Mouse (Mus musculus) heart, postnatal 36 days (tissue): ENCODE data around the gene Klhl29. TPM values are rescaled to one million over a fixed set of nuclear protein-coding genes. Genes with fewer than 3 reads are reported as not detected.

Source experiments
- DNase-seq, 2 experiments: peaks; one replicate each; pipeline ENCODE4 v3.0.0; 2021 to 2022
- intact Hi-C: fragments of 180-260 bp; cut with DNase I; formaldehyde crosslinking; loops from one replicate; pipeline ENCODE4 v1.15.1; 2025
- total RNA-seq, 2 experiments: library from RNA; stranded (reverse); gene quantifications; 2 replicates each; pipeline ENCODE4 v1.2.3; 2021

Gene Klhl29
- total RNA-seq: under 1 TPM; 0.28 to 0.38 TPM

DNA sequence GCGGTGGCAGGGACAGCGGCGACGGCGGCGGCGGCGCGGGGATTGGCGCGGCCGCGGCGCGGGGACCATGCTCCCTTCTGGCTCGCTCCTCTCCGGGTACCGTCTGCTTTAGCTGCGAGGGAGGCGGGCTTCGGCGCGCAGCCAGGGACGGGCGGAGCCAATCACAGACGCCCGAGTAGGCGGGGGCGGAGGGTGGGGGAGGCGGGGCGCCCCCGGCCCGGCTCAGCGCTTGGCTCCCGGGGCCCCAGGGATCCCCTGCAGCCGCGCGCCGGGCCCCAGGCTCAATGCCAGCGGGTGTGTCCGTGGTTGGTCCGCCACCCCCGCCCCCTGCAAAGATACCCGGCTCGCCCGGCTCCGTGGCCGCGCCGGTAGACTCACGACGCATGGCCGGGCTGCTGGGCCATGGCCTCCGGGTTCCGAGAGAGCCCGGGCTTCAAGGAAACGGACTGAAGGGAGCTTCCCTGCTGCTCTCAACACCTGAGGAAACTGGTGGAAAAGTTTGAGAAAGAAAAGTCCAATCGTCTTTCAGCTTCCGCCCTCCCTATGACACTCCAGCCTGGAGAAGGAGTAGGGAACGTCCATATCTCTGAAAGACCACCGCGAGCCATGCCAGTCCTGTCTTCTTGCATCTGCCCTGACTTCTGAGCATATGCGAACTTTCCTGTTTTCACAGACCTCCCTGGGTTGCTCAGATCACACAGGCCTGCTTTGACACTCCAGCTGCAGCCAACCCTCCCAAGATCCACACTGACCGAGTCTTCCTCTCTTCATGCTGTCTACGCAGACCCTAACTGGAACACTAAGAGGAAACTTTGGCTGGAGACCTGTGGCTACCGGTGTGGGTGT is at the start of gene Klhl29:
TSS of gene Klhl29 (minus strand) at position 67 of the 846 bp plus-strand sequence.
- DNase-seq: peak; percentile 78 to 83
- intact Hi-C loops: no loop called here

GRCm38 (mm10) chr12:5425276-5425675 is 49.8 kb upstream of the Klhl29 start:
- DNase-seq: no peak
- intact Hi-C loops: no loop called here

DNA sequence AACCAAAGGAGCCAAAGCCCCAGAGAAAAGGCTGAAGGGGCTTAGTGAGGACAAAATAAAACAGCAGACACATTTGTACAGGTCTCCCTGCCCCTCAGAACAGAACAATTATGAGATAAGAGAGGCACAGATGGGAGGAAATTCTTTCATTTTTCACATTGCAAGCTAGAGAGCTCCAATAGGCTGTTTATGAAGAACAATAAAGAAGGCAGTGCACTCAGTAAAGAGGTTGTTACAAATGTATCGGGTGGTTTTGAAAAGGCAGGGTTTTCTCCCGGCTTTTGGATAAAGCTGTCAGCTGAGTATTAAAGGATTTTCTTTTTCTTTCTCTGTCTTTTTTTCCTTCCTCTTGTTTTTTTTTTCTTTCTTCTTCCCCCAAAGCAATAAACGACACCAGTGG is 40.3 kb upstream of the Klhl29 start:
- intact Hi-C loops: loop anchor here (5.0 kb wide), 1 partner anchor 274 kb away; no protein-coding TSS in a partner anchor

DNA sequence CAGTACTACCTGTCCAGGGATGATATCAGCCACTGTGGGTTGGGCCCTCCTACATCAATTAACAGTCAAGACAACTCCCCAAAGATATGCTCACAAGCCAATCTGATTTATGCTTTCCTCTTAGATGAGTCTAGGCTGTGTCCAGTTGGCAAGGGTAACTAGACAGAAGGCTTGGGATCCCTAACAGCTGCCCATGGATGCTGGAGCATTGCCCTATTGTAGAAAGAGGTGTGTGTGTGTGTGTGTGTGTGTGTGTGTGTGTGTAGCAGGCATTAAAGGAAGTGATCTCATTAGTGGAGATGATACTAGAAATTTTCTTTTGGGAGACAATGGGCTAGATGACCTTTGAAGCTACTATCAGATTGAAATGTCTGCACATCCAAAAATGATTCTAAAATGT is 38.5 kb upstream of the Klhl29 start:
- intact Hi-C loops: no loop called here
- no peak for DNase-seq

More for the DNA sequence above, 40.3 kb upstream of the Klhl29 start:
- no peak for DNase-seq

- DNase-seq: no peak
- intact Hi-C loops: no loop called here
Measured at GRCm38 (mm10) chr12:5411761-5412537, 36.5 kb upstream of the Klhl29 start.

GRCm38 (mm10) chr12:5411346-5411745 is 35.9 kb upstream of the Klhl29 start:
- DNase-seq: no peak
- intact Hi-C loops: no loop called here

GRCm38 (mm10) chr12:5410391-5411115 is 35.1 kb upstream of the Klhl29 start:
- intact Hi-C loops: no loop called here

DNA sequence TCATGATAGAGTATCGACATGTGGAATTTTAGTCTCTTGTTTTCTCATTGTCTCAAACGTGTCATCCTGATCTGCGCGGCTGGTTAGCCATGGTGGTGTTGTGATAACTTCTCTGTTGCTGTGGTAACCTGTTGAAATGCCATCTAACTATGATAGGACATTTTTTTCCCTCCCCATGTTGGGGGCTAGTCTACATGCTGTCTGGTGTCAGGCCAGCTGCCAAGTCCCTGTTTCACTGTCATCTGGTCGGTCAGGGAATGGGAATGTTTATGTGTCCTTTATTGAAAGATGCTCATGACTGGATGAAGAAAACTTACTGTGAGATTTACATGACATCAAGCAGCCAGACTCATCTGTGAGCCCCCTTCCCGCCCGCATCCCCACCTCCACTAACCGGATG is 31.7 kb upstream of the Klhl29 start:
- intact Hi-C loops: no loop called here
- no peak for DNase-seq

More at GRCm38 (mm10) chr12:5410391-5411115, 35.1 kb upstream of the Klhl29 start:
- DNase-seq: peak; percentile 74 to 78

DNA sequence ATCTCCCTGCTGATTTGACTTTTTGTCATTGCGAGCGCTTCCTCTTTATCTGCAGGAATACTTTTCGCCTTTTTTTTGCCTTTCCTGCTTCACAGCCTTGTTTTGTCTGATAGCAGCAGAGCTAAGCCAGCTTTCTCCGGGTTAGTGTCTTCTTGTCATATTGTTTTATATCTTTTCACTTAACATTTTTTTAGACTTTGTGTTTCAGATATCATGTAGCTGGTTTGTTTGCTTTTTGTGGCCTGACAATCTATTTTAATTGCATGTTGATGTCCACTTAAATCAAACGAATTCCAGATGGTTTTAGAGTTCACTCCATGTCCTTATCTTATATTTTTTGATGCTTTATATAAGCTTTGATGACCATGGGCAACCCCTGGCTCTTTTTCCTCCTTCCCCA is 21.9 kb upstream of the Klhl29 start:
- DNase-seq: no peak
- intact Hi-C loops: no loop called here

GRCm38 (mm10) chr12:5395188-5395587 is 19.7 kb upstream of the Klhl29 start:
- intact Hi-C loops: no loop called here
- DNase-seq: no peak

GRCm38 (mm10) chr12:5387112-5387511 is 11.6 kb upstream of the Klhl29 start:
- no peak for DNase-seq
- intact Hi-C loops: no loop called here

DNA sequence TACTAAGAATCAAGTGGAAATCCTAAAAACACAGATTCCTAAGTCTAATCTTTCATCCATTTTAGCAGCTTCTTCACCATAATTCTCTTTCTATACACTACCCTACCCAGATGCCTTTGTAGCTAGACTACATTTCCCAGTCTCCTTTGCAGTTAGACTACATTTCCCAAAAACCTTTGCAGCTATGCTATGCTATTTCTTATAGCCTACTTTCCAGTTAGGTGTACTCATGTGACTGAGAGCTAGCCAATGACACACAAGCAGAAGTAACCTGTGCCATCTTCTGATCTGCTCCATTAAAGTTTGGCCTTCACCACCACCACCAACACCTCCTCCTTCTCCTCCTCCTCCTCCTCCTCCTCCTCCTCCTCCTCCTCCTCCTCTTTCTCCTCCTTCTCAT is 11.2 kb upstream of the Klhl29 start:
- no peak for DNase-seq
- intact Hi-C loops: no loop called here

GRCm38 (mm10) chr12:5381694-5382093 is 6.2 kb upstream of the Klhl29 start:
- intact Hi-C loops: no loop called here
- DNase-seq: no peak

- peak; percentile 19 to 32 for DNase-seq
- intact Hi-C loops: no loop called here
Measured at GRCm38 (mm10) chr12:5374684-5375615, 532 bp downstream of the Klhl29 start.

GRCm38 (mm10) chr12:5374196-5374683 is 1.2 kb downstream of the Klhl29 start:
- no peak for DNase-seq
- intact Hi-C loops: no loop called here

GRCm38 (mm10) chr12:5373641-5374195 is 1.8 kb downstream of the Klhl29 start:
- intact Hi-C loops: no loop called here
- DNase-seq: peak; percentile 13 to 14

- intact Hi-C loops: no loop called here
- DNase-seq: no peak
Measured at GRCm38 (mm10) chr12:5369396-5369795, 6.1 kb downstream of the Klhl29 start.

- intact Hi-C loops: no loop called here
- DNase-seq: no peak
Measured at GRCm38 (mm10) chr12:5364836-5365235, 10.6 kb downstream of the Klhl29 start.

DNA sequence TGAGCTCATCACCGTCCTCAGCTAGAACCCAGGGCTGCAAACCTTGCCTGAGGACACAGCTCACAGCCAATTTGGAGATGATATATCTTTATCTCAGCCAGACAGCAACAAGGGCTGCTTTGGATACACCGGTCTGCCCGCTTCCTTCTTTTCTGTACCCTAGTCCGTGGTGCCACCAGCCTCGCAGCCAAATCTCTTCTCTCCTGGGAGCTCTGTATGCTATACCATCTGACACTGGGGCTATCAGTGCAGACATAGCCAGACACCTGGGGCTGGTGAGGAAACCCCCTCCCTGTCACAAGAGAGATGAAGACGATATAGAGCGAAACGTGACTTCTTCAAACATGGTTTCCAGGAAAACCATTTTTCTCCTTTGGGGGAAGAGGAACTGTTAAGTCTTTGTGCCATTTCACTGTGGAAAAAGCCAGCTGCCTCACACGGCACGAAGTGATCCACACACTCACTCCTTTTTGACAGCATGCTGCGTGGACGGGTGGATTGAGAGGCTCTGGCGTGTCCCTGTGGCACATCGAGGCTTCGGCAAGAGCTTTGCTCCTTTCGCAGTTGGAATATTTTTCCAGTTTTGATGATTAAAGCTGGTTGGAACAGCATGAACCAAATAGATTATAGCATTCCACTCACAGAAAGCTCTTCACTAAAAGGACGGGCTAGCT is 11.4 kb downstream of the Klhl29 start:
- intact Hi-C loops: no loop called here
- no peak for DNase-seq
